Mouse (Mus musculus) intestine, embryonic 14.5 days (tissue): Measurements from ENCODE around the gene Flywch1. TPM values are rescaled to one million over a fixed set of nuclear protein-coding genes. Genes with fewer than 3 reads are reported as not detected.

Experiments used
- polyA plus RNA-seq: library from polyadenylated mRNA; unstranded; fragments of >200 nt; fragmentation: Nextera tagmentation; extraction: Ambion mirVana; gene quantifications from 2 replicates; pipeline ENCODE4 v1.2.1, GENCODE M21; 2014

The Flywch1 gene
- polyA plus RNA-seq, 1 experiment from 2014 or later = 69.4 TPM

Other genes with a start within 250 kb of the Flywch1 start
- 19.1 and 19.7 TPM in 2 replicates for gene Zfp213, start 207.4 kb downstream of the Flywch1 start, polyA plus RNA-seq
- 12.3 and 14.8 TPM in 2 replicates for gene Zfp13, start 172.1 kb downstream of the Flywch1 start, polyA plus RNA-seq
- 0.14 TPM in 1 of 2 replicates, not detected in the other for gene Zscan10, start 170.7 kb downstream of the Flywch1 start, polyA plus RNA-seq
- gene Mmp25, start 126.3 kb downstream of the Flywch1 start, polyA plus RNA-seq = 0.51 and 0.67 TPM in 2 replicates
- gene Bicdl2, start 111.1 kb downstream of the Flywch1 start, polyA plus RNA-seq = 1.5 and 2.1 TPM in 2 replicates
- 83.3 and 84.8 TPM in 2 replicates for gene Hcfc1r1, start 98.0 kb downstream of the Flywch1 start, polyA plus RNA-seq
- 45.8 and 50.2 TPM in 2 replicates for gene Thoc6, start 97.7 kb downstream of the Flywch1 start, polyA plus RNA-seq
- gene Tnfrsf12a, start 94.1 kb downstream of the Flywch1 start, polyA plus RNA-seq = 23.3 and 24.4 TPM in 2 replicates
- 88.4 and 97.9 TPM in 2 replicates for gene Cldn6, start 92.4 kb downstream of the Flywch1 start, polyA plus RNA-seq
- gene Cldn9, start 87.6 kb downstream of the Flywch1 start, polyA plus RNA-seq = 1.1 and 1.3 TPM in 2 replicates
- gene 1520401A03Rik, start 48.8 kb downstream of the Flywch1 start, polyA plus RNA-seq = 0.04 TPM in 1 of 2 replicates, not detected in the other
- 53.6 and 57.9 TPM in 2 replicates for gene Pkmyt1, start 45.3 kb downstream of the Flywch1 start, polyA plus RNA-seq
- gene Paqr4, start 30.7 kb downstream of the Flywch1 start, polyA plus RNA-seq = 18.4 and 18.6 TPM in 2 replicates
- 0.16 and 0.19 TPM in 2 replicates for gene Kremen2, start 25.8 kb downstream of the Flywch1 start, polyA plus RNA-seq
- 21.2 and 21.5 TPM in 2 replicates for gene Flywch2, start 14.5 kb upstream of the Flywch1 start, polyA plus RNA-seq
- 451 and 452 TPM in 2 replicates for gene Srrm2, start 18.9 kb upstream of the Flywch1 start, polyA plus RNA-seq
- gene Elob, start 57.5 kb upstream of the Flywch1 start, polyA plus RNA-seq = 1,105 and 1,121 TPM in 2 replicates
- 0.26 TPM in 1 of 2 replicates, not detected in the other for gene Prss33, start 64.5 kb upstream of the Flywch1 start, polyA plus RNA-seq
- gene Prss32, start 72.3 kb upstream of the Flywch1 start, polyA plus RNA-seq = 1.1 and 1.5 TPM in 2 replicates
- 2.1 and 2.9 TPM in 2 replicates for gene Prss41, start 72.6 kb upstream of the Flywch1 start, polyA plus RNA-seq
- not detected in 2 replicates for gene Prss21, start 96.5 kb upstream of the Flywch1 start, polyA plus RNA-seq
- not detected in 2 replicates for gene Dcpp1, start 109.3 kb upstream of the Flywch1 start, polyA plus RNA-seq
- not detected in 2 replicates for gene Dcpp2, start 109.3 kb upstream of the Flywch1 start, polyA plus RNA-seq
- not detected in 2 replicates for gene Dcpp3, start 145.9 kb upstream of the Flywch1 start, polyA plus RNA-seq
- gene Sbp, start 170.1 kb upstream of the Flywch1 start, polyA plus RNA-seq = not detected in 2 replicates
- gene Sbpl, start 183.7 kb upstream of the Flywch1 start, polyA plus RNA-seq = not detected in 2 replicates
- 0.12 TPM in 1 of 2 replicates, not detected in the other for gene Prss30, start 209.0 kb upstream of the Flywch1 start, polyA plus RNA-seq
- gene Prss22, start 226.5 kb upstream of the Flywch1 start, polyA plus RNA-seq = not detected in 2 replicates